Mouse (Mus musculus): ENCODE results near the gene Slc38a8. TPM values are rescaled to one million over a fixed set of nuclear protein-coding genes. Genes with fewer than 3 reads are reported as not detected.

The Slc38a8 gene
- polyA plus RNA-seq, 1 experiment, result 0.13 TPM

DNA sequence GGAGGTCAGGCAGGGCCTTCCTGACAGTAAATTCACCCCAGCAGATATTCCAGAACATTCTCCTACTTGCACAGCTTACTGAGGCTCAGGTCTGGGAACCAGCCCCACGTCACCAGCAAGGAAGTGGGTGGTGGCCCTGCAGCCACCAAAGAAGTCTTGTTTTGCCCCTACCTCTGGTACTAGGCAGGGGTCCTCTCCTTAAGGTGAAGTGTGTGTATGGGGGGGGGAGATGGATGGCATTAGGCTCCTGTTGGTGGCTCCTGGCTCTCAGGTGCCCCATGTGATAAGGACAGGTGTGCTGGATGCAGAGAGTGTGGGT, 60.6 kb downstream of the Slc38a8 start:
- no peak for TF ChIP-seq POLR2A (IDR thresholded peaks at IDR 0.05; ENCODE audit: low read depth, low read length)
- no peak for TF ChIP-seq CTCF (IDR thresholded peaks at IDR 0.05; ENCODE audit: extremely low read depth, insufficient read depth, insufficient read length, insufficient replicate concordance)
- no peak overlapping the region for H3K27ac ChIP-seq (ENCODE audit: insufficient read depth, low read length)

DNA sequence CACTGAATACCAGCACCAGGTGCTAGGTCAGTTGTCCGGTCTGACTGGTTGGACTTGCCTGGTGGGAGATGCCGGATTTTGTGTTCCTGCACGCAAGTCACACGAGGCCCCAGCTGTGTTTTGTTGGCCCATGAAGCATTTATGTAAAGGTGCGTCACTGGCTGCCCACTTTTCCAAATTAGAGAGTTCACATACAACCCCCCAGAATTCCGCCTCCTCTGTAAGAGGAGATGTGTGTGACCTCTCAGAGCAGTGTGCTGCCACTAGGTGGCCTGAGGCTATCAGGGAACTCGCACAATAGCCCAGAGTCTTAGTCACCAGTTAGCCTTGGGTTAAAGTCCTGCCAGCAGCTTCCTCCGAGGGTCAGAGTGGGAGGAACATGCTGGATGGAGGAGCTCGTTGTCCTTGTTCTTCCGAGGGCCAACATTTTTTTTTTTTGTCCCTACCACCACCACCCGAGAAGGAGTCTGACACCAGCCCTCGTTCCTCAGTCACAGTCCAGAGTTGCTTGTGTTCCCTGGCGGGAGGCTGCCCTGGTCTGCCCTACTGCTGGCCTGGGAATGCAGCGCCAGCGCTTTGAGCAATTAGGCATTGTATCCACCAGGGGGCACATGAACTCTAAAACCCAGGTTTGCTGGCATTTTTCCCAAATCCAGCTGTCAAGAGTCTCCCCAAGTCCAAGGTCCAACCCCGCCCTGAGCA, 61.1 kb downstream of the Slc38a8 start:
- 43% methylated on average over 16 of the region's 16 CpGs for WGBS
- no peaks in the 10 kb centered on the region for H3K27me3 ChIP-seq (ENCODE audit: control insufficient read depth, insufficient read depth, low read length)
- peaks cover 22% of the 10 kb centered on the region for H3K4me1 ChIP-seq (ENCODE audit: control insufficient read depth, insufficient read depth, insufficient read length)
- DNase-seq (ENCODE audit: low read depth in 1 of 2, low spot score in 2 of 2), result no peak
- no peaks in the 10 kb centered on the region; the same call in 1 of the 2 replicates for H3K36me3 ChIP-seq (ENCODE audit: control insufficient read depth, insufficient read depth, low read length)
- TF ChIP-seq CTCF (IDR thresholded peaks at IDR 0.05; ENCODE audit: extremely low read depth, insufficient read depth, insufficient read length, insufficient replicate concordance) (peak; percentile 39; the same call in 1 of the 2 replicates), POLR2A (IDR thresholded peaks at IDR 0.05; ENCODE audit: low read depth, low read length) (no peak)
- H3K27ac ChIP-seq (ENCODE audit: insufficient read depth, low read length), result no peak overlapping the region
- H3K4me3 ChIP-seq (ENCODE audit: extremely low read depth, insufficient read depth, insufficient read length), result no peak overlapping the region

More for the DNA sequence above, 60.6 kb downstream of the Slc38a8 start:
- Histone ChIP-seq H3K4me1 (ENCODE audit: control insufficient read depth, insufficient read depth, insufficient read length) (peaks cover 19% of the 10 kb centered on the region; the same call in 1 of the 2 replicates), H3K27me3 (ENCODE audit: control insufficient read depth, insufficient read depth, low read length) (no peaks in the 10 kb centered on the region), H3K4me3 (ENCODE audit: extremely low read depth, insufficient read depth, insufficient read length) (no peak overlapping the region), H3K36me3 (ENCODE audit: control insufficient read depth, insufficient read depth, low read length) (no peaks in the 10 kb centered on the region; the same call in 1 of the 2 replicates)
- no peak for DNase-seq (ENCODE audit: low read depth in 1 of 2, low spot score in 2 of 2)
- WGBS, result 33% methylated on average over 1 of the region's 1 CpGs

DNA sequence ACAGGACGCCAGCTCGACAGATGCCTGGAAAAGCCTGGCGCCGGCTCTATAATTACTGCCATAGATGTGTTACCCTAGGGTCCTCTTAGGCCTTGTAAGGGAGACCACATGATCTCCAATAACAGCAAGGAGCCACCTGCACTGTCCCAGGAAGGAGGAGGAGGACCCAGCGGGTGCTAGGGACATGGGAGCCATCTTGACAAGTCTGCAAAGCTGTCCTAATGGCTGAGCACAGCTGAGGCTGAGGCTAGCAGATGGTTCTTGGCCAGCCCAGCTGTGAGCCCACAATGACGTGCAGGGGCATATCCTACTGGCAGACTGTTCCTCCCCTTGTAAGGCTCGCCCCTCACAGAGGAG, 61.6 kb downstream of the Slc38a8 start:
- H3K4me3 ChIP-seq (ENCODE audit: extremely low read depth, insufficient read depth, insufficient read length), result no peak overlapping the region
- H3K27me3 ChIP-seq (ENCODE audit: control insufficient read depth, insufficient read depth, low read length), result no peaks in the 10 kb centered on the region
- H3K36me3 ChIP-seq (ENCODE audit: control insufficient read depth, insufficient read depth, low read length), result no peaks in the 10 kb centered on the region; the same call in 1 of the 2 replicates
- no peak overlapping the region for H3K27ac ChIP-seq (ENCODE audit: insufficient read depth, low read length)
- TF ChIP-seq CTCF (IDR thresholded peaks at IDR 0.05; ENCODE audit: extremely low read depth, insufficient read depth, insufficient read length, insufficient replicate concordance), result no peak
- TF ChIP-seq POLR2A (IDR thresholded peaks at IDR 0.05; ENCODE audit: low read depth, low read length), result no peak
- peaks cover 23% of the 10 kb centered on the region for H3K4me1 ChIP-seq (ENCODE audit: control insufficient read depth, insufficient read depth, insufficient read length)
- 76% methylated on average over 7 of the region's 7 CpGs for WGBS
- no peak for DNase-seq (ENCODE audit: low read depth in 1 of 2, low spot score in 2 of 2)

DNA sequence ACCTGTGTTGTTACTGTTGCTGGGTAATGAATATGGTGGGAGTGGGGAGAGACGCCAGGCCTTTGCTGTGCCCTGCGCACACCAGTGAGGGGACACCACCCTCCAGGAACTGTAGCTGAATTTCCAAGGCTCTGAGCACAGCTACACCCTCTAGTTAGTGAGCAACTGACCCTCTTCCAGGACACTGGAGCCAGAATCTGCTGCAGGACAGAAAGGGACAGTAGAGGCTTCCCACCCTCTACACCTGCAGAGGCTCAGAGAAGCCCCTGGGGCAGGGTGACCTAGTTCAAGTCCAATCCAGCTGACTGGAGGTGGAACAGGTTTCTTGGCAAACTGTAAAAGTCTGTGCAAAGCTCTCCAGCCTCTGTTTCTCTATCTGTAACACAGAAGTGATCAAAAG, 62.1 kb downstream of the Slc38a8 start:
- no peak overlapping the region for H3K27ac ChIP-seq (ENCODE audit: insufficient read depth, low read length)
- H3K27me3 ChIP-seq (ENCODE audit: control insufficient read depth, insufficient read depth, low read length), result no peaks in the 10 kb centered on the region
- 89% methylated on average over 2 of the region's 2 CpGs for WGBS
- H3K4me3 ChIP-seq (ENCODE audit: extremely low read depth, insufficient read depth, insufficient read length), result no peak overlapping the region
- H3K4me1 ChIP-seq (ENCODE audit: control insufficient read depth, insufficient read depth, insufficient read length), result peaks cover 23% of the 10 kb centered on the region
- no peak for DNase-seq (ENCODE audit: low read depth in 1 of 2, low spot score in 2 of 2)
- no peak for TF ChIP-seq CTCF (IDR thresholded peaks at IDR 0.05; ENCODE audit: extremely low read depth, insufficient read depth, insufficient read length, insufficient replicate concordance)
- no peak for TF ChIP-seq POLR2A (IDR thresholded peaks at IDR 0.05; ENCODE audit: low read depth, low read length)
- H3K36me3 ChIP-seq (ENCODE audit: control insufficient read depth, insufficient read depth, low read length), result no peaks in the 10 kb centered on the region; the same call in 1 of the 2 replicates

DNA sequence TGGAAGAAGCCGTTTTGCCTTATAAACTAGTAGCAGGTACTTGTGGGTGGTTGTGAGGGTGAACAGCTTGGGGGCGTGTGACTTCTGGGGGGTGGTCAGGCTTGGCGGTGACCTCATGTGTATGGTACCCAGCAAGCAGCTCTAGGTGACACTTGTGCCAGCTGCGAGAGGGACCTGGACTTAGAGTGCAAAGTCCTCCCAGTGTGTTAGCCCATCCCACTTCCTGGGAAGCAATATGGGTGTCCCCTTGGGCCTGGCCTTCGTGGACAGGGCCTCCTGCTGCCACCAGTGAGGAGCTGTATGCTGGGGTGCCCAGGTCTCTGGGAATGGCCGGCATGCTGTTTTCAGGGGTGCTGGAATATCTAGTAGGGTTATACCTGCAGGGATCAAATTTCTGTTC, 62.6 kb downstream of the Slc38a8 start:
- Histone ChIP-seq H3K27ac (ENCODE audit: insufficient read depth, low read length) (no peak overlapping the region), H3K27me3 (ENCODE audit: control insufficient read depth, insufficient read depth, low read length) (no peaks in the 10 kb centered on the region), H3K4me3 (ENCODE audit: extremely low read depth, insufficient read depth, insufficient read length) (no peak overlapping the region), H3K4me1 (ENCODE audit: control insufficient read depth, insufficient read depth, insufficient read length) (peaks cover 23% of the 10 kb centered on the region), H3K36me3 (ENCODE audit: control insufficient read depth, insufficient read depth, low read length) (no peaks in the 10 kb centered on the region; the same call in 1 of the 2 replicates)
- DNase-seq (ENCODE audit: low read depth in 1 of 2, low spot score in 2 of 2), result no peak
- no peak for TF ChIP-seq CTCF (IDR thresholded peaks at IDR 0.05; ENCODE audit: extremely low read depth, insufficient read depth, insufficient read length, insufficient replicate concordance)
- 80% methylated on average over 6 of the region's 6 CpGs for WGBS

DNA sequence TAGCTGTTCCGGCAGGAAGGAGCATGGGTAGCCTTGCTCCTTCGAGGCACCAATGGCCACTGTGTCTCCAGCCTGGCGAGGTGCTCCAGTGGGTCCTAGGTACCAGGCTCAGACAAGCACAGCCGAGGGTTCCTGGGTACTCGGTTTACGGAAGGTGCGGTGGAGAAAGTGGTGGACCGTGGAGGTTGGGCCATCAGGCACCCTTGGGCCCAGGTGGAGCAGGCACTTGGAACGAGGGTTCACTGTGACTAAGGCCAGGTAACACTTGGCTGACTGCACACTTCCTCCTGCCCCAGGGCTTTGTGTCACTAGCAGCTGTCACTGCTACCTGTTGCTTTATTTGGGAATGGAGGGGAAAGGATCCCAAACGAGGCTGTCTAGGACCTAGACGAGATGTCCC, 64.0 kb downstream of the Slc38a8 start:
- DNase-seq (ENCODE audit: low read depth in 1 of 2, low spot score in 2 of 2), result no peak
- peak overlapping the region; percentile 46; the same call in 1 of the 2 replicates for H3K4me3 ChIP-seq (ENCODE audit: extremely low read depth, insufficient read depth, insufficient read length)
- no peaks in the 10 kb centered on the region; the same call in 1 of the 2 replicates for H3K36me3 ChIP-seq (ENCODE audit: control insufficient read depth, insufficient read depth, low read length)
- 49% methylated on average over 11 of the region's 11 CpGs for WGBS
- H3K27ac ChIP-seq (ENCODE audit: insufficient read depth, low read length), result peak overlapping the region; percentile 65
- H3K4me1 ChIP-seq (ENCODE audit: control insufficient read depth, insufficient read depth, insufficient read length), result peaks cover 23% of the 10 kb centered on the region
- TF ChIP-seq CTCF (IDR thresholded peaks at IDR 0.05; ENCODE audit: extremely low read depth, insufficient read depth, insufficient read length, insufficient replicate concordance) (no peak), POLR2A (IDR thresholded peaks at IDR 0.05; ENCODE audit: low read depth, low read length) (no peak)
- no peaks in the 10 kb centered on the region for H3K27me3 ChIP-seq (ENCODE audit: control insufficient read depth, insufficient read depth, low read length)

DNA sequence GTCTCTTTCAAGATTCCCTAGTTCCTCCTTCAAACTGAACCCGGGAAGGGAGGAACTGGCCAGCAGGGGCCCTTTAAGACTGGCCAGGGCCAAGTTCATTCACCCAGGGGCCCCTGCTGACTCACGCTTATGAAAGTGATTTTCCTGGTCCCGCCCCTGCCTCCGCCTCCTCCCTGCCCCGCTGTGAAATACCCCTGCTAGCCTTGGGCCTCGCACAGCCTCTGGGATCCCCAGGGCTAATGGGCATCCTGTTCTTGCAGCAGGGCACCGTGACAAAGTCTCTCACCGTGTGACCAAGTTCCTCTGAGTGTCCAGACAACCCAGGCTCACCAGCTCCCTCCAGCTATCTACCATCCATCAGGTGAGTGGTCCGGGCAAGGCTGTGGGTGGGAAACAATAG, 64.6 kb downstream of the Slc38a8 start:
- TF ChIP-seq CTCF (IDR thresholded peaks at IDR 0.05; ENCODE audit: extremely low read depth, insufficient read depth, insufficient read length, insufficient replicate concordance), result no peak
- TF ChIP-seq POLR2A (IDR thresholded peaks at IDR 0.05; ENCODE audit: low read depth, low read length), result peak; percentile 33
- WGBS, result 13% methylated on average over 9 of the region's 9 CpGs
- Histone ChIP-seq H3K4me3 (ENCODE audit: extremely low read depth, insufficient read depth, insufficient read length) (peak overlapping the region; percentile 46; the same call in 1 of the 2 replicates), H3K36me3 (ENCODE audit: control insufficient read depth, insufficient read depth, low read length) (no peaks in the 10 kb centered on the region), H3K4me1 (ENCODE audit: control insufficient read depth, insufficient read depth, insufficient read length) (peaks cover 23% of the 10 kb centered on the region), H3K27me3 (ENCODE audit: control insufficient read depth, insufficient read depth, low read length) (no peaks in the 10 kb centered on the region), H3K27ac (ENCODE audit: insufficient read depth, low read length) (peak overlapping the region; percentile 65)
- DNase-seq (ENCODE audit: low read depth in 1 of 2, low spot score in 2 of 2), result peak in 1 of 2 experiments; percentile 43
